Mouse (Mus musculus): ENCODE results near the gene Rbm17. TPM values are rescaled to one million over a fixed set of nuclear protein-coding genes. Genes with fewer than 3 reads are reported as not detected.
"Not testable (repeated sequence)": the region's sequence is repeated elsewhere in the genome, so short reads cannot be mapped to it uniquely, and the experiment has no call there.

The Rbm17 gene
- polyA plus RNA-seq, 1 experiment from 2014 or later: 172 TPM

- 61% methylated on average over 1 of the region's 1 CpGs for WGBS
- ATAC-seq (ENCODE audit: low FRiP score, low read depth); H3K4me1 ChIP-seq: not testable (repeated sequence)
These were observed 62.4 kb downstream of the Rbm17 start for GRCm38 (mm10) chr2:11541528-11541927.

GRCm38 (mm10) chr2:11535966-11536365 lies 68.0 kb downstream of the Rbm17 start:
- Histone ChIP-seq H3K4me1 (0 out of 2 replicates have a peak, but pooled peaks cover 5% of the 10 kb centered on the region), H3K27me3 (no peaks in the 10 kb centered on the region), H3K27ac (no peak overlapping the region), H3K4me2 (replicated peaks) (peak overlapping the region; percentile 83), H3K9ac (peak overlapping the region; percentile 60; the same call in 1 of the 2 replicates), H3K36me3 (no peaks in the 10 kb centered on the region), H3K9me3 (no peaks in the 10 kb centered on the region), H3K4me3 (peak overlapping the region; percentile 53)
- WGBS: 71% methylated on average over 8 of the region's 8 CpGs
- ATAC-seq (ENCODE audit: low FRiP score, low read depth): no peak

More at GRCm38 (mm10) chr2:11541528-11541927, 62.4 kb downstream of the Rbm17 start:
- H3K9ac ChIP-seq; H3K27me3 ChIP-seq; H3K4me2 ChIP-seq (replicated peaks); H3K36me3 ChIP-seq; H3K27ac ChIP-seq; H3K4me3 ChIP-seq; H3K9me3 ChIP-seq: not testable (repeated sequence)

Other genes with a start within 250 kb of the Rbm17 start
- 16.5 and 17.8 TPM in 2 replicates for gene Pfkfb3, start 50.1 kb downstream of the Rbm17 start, polyA plus RNA-seq (2015; fragmentation: Nextera tagmentation; extraction: Ambion mirVana)
- not detected in 2 replicates for gene Gm17490, start 22.1 kb upstream of the Rbm17 start, polyA plus RNA-seq (2015; fragmentation: Nextera tagmentation; extraction: Ambion mirVana)
- not detected in 2 replicates for gene Il2ra, start 38.7 kb upstream of the Rbm17 start, polyA plus RNA-seq (2015; fragmentation: Nextera tagmentation; extraction: Ambion mirVana)
- 1.6 and 2.1 TPM in 2 replicates for gene Il15ra, start 101.1 kb upstream of the Rbm17 start, polyA plus RNA-seq (2015; fragmentation: Nextera tagmentation; extraction: Ambion mirVana)
- gene Fbh1, start 173.4 kb upstream of the Rbm17 start, polyA plus RNA-seq (2015; fragmentation: Nextera tagmentation; extraction: Ambion mirVana): 132 and 144 TPM in 2 replicates
- gene Ankrd16, start 173.7 kb upstream of the Rbm17 start, polyA plus RNA-seq (2015; fragmentation: Nextera tagmentation; extraction: Ambion mirVana): 49.0 and 54.5 TPM in 2 replicates

Data from limb, embryonic 13.5 days (tissue).